10 mouse cellular contexts compared by ENCODE assay signal in genomic region chr16:5139741-5140140, GRCm38 (mm10). TPM values are rescaled to one million over a fixed set of nuclear protein-coding genes. Genes with fewer than 3 reads are reported as not detected.
DNase-seq lines count a peak whose midpoint lies in the region; ATAC-seq and TF ChIP-seq lines count a peak whose summit lies in the region.
"Had no signal": no experiment of that assay in that cellular context is flagged by ENCODE, and none has a peak within 500 bp of the region (broad histone marks: within the 10 kb centered on the region; RNA-seq: fewer than 3 reads in every experiment).

No protein-coding gene starts in this region.

- H3K27ac ChIP-seq in kidney, postnatal 0 days, result no peak overlapping the region
- H3K27ac ChIP-seq: embryonic facial prominence, embryonic 12.5 days; stomach, embryonic 15.5 days had no signal

- H3K36me3 ChIP-seq in kidney, postnatal 0 days (ENCODE audit: insufficient read depth, low read length), result no peaks in the 10 kb centered on the region
- H3K36me3 ChIP-seq: embryonic facial prominence, embryonic 12.5 days; stomach, embryonic 15.5 days had no signal

- H3K9ac ChIP-seq in kidney, postnatal 0 days (ENCODE audit: low read depth, low read length), result no peak overlapping the region
- H3K9ac ChIP-seq: embryonic facial prominence, embryonic 12.5 days; stomach, embryonic 15.5 days had no signal

- no peak for TF ChIP-seq CTCF in kidney, postnatal 0 days (IDR thresholded peaks at IDR 0.05; ENCODE audit: low read depth)

- H3K4me1 ChIP-seq in kidney, postnatal 0 days (replicated peaks; ENCODE audit: insufficient read depth, low read length), result no peaks in the 10 kb centered on the region
- H3K4me1 ChIP-seq: embryonic facial prominence, embryonic 12.5 days had no signal

- H3K4me2 ChIP-seq in kidney, postnatal 0 days (ENCODE audit: low read length), result no peak overlapping the region
- H3K4me2 ChIP-seq: embryonic facial prominence, embryonic 12.5 days; stomach, embryonic 15.5 days had no signal

- H3K27me3 ChIP-seq in kidney, postnatal 0 days (ENCODE audit: insufficient read depth, low read length), result no peaks in the 10 kb centered on the region
- H3K27me3 ChIP-seq: stomach, embryonic 15.5 days had no signal

- no peak for ATAC-seq in kidney, postnatal 0 days (replicated peaks; ENCODE audit: low FRiP score, low read depth)
- no peak for ATAC-seq in granulocyte monocyte progenitor cell, adult 5-6 weeks (replicated peaks; ENCODE audit: poor library complexity, severe bottlenecking)
- no peak for ATAC-seq in frontal cortex, adult (ENCODE audit: low TSS enrichment)

- H3K4me3 ChIP-seq in kidney, postnatal 0 days (replicated peaks; ENCODE audit: low read depth, low read length), result no peak overlapping the region
- H3K4me3 ChIP-seq: embryonic facial prominence, embryonic 12.5 days; stomach, embryonic 15.5 days had no signal

- WGBS in kidney, postnatal 0 days, result 41% methylated on average over 4 of the region's 4 CpGs

- DNase-seq in kidney, postnatal 0 days (ENCODE audit: low spot score), result peak; percentile 55
- DNase-seq in kidney, adult 11 months, result no peak
- DNase-seq in NIH3T3 (ENCODE audit: low read depth), result peak; percentile 92
- peak; percentile 57 for DNase-seq in fibroblast of lung, adult 2 months (ENCODE audit: low read depth)
- DNase-seq in lung, postnatal 14 days, result peak; percentile 64

- H3K9me3 ChIP-seq in kidney, postnatal 0 days (replicated peaks; ENCODE audit: low read length), result no peaks in the 10 kb centered on the region
- H3K9me3 ChIP-seq: embryonic facial prominence, embryonic 12.5 days; stomach, embryonic 15.5 days had no signal

RNA-seq across cellular contexts. Expression of gene Sec14l5, which starts 7.2 kb away (rescaled TPM):
- not detected in 2 replicates for polyA plus RNA-seq in kidney, postnatal 0 days (2015; fragmentation: Nextera tagmentation; extraction: Ambion mirVana)
- not detected in 2 replicates for total RNA-seq in granulocyte monocyte progenitor cell, adult 5-6 weeks (2014; fragmentation: Nextera tagmentation)
- not detected in 2 replicates for total RNA-seq in granulocyte monocyte progenitor cell, adult 5-6 weeks (2017)
- polyA plus RNA-seq: heart, postnatal 0 days had no signal

RNA-seq across cellular contexts. Expression of gene Ppl, which starts 7.5 kb away (rescaled TPM):
- polyA plus RNA-seq in kidney, postnatal 0 days (2015; fragmentation: Nextera tagmentation; extraction: Ambion mirVana), result 2.8 TPM in 2 replicates
- not detected in 2 replicates for total RNA-seq in granulocyte monocyte progenitor cell, adult 5-6 weeks (2014; fragmentation: Nextera tagmentation)
- total RNA-seq in granulocyte monocyte progenitor cell, adult 5-6 weeks (2017), result not detected in 2 replicates
